Mouse (Mus musculus) cerebellum, adult 2 months (tissue): ENCODE measurements around the gene Fbp2.

ENCODE experiments used
- CTCF ChIP-seq: fragments of 200-500 bp; IDR thresholded peaks from 2 replicates; pipeline ENCODE4 v1.5.1; 2011; ENCODE audit warnings: low read depth, mild to moderate bottlenecking, control low read depth, low read length, moderate library complexity, borderline replicate concordance; ENCODE audit not compliant: insufficient read depth
- POLR2A ChIP-seq: fragments of 200-500 bp; IDR thresholded peaks from 2 replicates; pipeline ENCODE4 v1.6.1; 2011; ENCODE audit warnings: low read length, control low read depth, borderline replicate concordance; ENCODE audit not compliant: insufficient read depth

DNA sequence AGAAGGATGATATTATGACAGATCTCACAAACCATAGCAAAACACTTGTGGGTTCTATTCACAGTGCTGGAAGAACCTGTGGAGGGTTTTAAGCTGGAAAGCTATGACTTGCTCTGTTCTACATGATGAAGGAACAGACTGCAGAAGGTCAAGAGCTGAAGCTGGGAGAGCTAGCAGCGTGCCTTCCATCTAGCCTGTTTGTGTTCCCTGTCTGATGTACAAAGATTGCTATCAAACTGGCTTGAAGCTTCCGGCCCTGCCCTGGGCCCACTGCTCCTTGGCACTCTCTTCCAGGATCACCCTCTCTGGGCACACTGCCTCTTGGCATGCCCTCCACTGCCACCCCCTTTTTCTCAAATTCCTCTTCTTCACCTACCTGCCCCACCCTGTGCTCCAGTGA, 31.1 kb upstream of the Fbp2 start:
- TF ChIP-seq CTCF (no peak), POLR2A (no peak)
